In the genomic region with DNA sequence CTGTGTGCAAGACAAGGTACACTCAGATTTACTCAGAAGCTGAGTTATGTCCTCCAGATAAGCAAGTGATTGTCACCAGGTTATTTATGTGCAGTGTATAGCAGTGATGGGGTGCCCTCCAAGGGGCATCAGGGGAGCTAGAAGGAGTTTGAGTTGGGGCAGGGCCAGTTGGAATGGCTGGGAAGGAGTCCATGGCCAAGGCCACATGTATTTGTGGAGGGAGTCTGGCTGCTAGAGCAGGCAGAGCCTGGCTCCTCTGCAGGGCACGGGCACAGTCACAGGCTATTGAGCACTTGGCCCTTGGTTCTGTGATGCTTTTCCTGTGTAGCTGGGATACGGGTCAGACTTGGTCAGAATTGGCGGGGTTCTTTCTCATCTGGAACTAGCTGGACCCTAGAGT, we compare ENCODE assay signal across 18 mouse cellular contexts.
"Had no signal": no experiment of that assay in that cellular context is flagged by ENCODE, and none has a peak within 500 bp of the region (broad histone marks: within the 10 kb centered on the region; RNA-seq: fewer than 3 reads in every experiment).

No protein-coding gene starts in this region.

- DNase-seq: liver, postnatal 0 days; lung, adult 2 months; lung, postnatal 14 days; lung, postnatal 36 days; right cerebral cortex, postnatal 14 days; thymus, adult 2 months; thymus, postnatal 25 days; thymus, postnatal 4 days had no signal

- H3K27me3 ChIP-seq: lung, embryonic 15.5 days; megakaryocyte, embryonic 14.5 days; midbrain, embryonic 15.5 days; neural tube, embryonic 12.5 days; stomach, embryonic 15.5 days had no signal

- H3K27ac ChIP-seq: lung, embryonic 15.5 days; macrophage; midbrain, embryonic 15.5 days; neural tube, embryonic 12.5 days; stomach, embryonic 15.5 days; stomach, postnatal 0 days had no signal

- ATAC-seq: liver, postnatal 0 days; lung, postnatal 0 days; midbrain, embryonic 13.5 days; midbrain, embryonic 15.5 days had no signal

- H3K36me3 ChIP-seq: lung, embryonic 15.5 days; midbrain, embryonic 13.5 days; midbrain, embryonic 15.5 days; neural tube, embryonic 12.5 days; stomach, embryonic 15.5 days had no signal

- H3K4me2 ChIP-seq: lung, embryonic 15.5 days; midbrain, embryonic 11.5 days; midbrain, embryonic 13.5 days; midbrain, embryonic 15.5 days; neural tube, embryonic 12.5 days; stomach, embryonic 15.5 days had no signal

- H3K4me3 ChIP-seq: lung, embryonic 15.5 days; megakaryocyte, embryonic 14.5 days; midbrain, embryonic 13.5 days; midbrain, embryonic 15.5 days; neural tube, embryonic 12.5 days; stomach, embryonic 15.5 days had no signal

- H3K9me3 ChIP-seq: lung, embryonic 15.5 days; megakaryocyte, embryonic 14.5 days; midbrain, embryonic 13.5 days; midbrain, embryonic 15.5 days; neural tube, embryonic 12.5 days; stomach, embryonic 15.5 days had no signal

- H3K9ac ChIP-seq: liver, postnatal 0 days; lung, embryonic 15.5 days; midbrain, embryonic 13.5 days; midbrain, embryonic 15.5 days; neural tube, embryonic 12.5 days; stomach, embryonic 15.5 days had no signal

- H3K4me1 ChIP-seq: lung, embryonic 15.5 days had no signal
